Mouse (Mus musculus) thymus, postnatal 4 days (tissue): ENCODE results near the gene Cyp4x1.

Experiments used
- DNase-seq: peaks from one replicate; pipeline ENCODE4 v3.0.0; 2021

Gene Cyp4x1

GRCm38 (mm10) chr4:115056371-115056920 lies 77.6 kb downstream of the Cyp4x1 start, which contains the start of gene Tal1:
Gene Tal1, plus strand, starts transcription at chr4:115056426.
- peak; percentile 23 for DNase-seq
